Mouse (Mus musculus) spleen, embryonic (tissue): ENCODE data around the gene Nhsl1.
"Not testable (repeated sequence)": the region's sequence is repeated elsewhere in the genome, so short reads cannot be mapped to it uniquely, and the experiment has no call there.

Experiments
- CTCF ChIA-PET: fragments of 350-600 bp; sonication (Branson Sonifier 250); formaldehyde crosslinking; loops from one replicate; lab custom pipeline; 2022; lab: Charles Lee

Gene Nhsl1

DNA sequence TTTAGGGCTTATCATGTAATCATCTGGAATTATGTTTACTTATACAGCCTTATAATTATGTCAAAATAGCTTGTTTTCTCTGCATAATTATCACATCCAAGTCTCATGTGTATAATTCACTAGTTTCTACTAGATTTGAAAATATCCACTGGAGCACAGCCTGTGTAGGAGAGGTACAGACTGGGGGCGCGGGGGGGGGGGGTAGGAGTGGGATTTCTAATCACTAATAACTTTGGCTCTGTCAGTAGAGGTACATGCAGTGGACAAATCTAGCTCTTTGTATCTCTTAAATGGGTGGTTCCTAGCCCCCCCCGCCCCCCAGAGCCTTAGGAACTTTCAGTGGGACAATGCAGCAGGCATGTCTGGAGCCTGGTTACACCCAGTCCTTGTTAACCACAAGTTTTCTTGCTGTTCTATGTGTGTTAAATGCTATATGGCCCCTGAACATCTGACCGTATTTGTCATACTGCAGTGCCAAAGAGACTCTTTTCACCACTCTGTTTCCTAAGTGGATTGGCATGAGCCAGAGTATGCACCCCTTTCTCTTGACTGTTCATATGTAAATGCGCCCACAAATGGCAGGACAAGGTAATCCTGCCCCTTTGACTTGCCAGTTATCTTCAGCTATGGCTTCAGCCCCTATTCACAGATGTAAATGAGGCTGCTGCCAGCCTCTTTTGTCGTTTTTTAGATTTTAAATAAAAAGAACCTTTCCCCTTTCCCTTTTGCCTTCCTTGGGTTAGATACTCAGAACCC is 127.0 kb downstream of the Nhsl1 start:
- CTCF ChIA-PET: interaction anchor here (0.7 kb wide), 1 partner anchor 492 kb away, joined by 3 read pairs; no protein-coding TSS in a partner anchor

DNA sequence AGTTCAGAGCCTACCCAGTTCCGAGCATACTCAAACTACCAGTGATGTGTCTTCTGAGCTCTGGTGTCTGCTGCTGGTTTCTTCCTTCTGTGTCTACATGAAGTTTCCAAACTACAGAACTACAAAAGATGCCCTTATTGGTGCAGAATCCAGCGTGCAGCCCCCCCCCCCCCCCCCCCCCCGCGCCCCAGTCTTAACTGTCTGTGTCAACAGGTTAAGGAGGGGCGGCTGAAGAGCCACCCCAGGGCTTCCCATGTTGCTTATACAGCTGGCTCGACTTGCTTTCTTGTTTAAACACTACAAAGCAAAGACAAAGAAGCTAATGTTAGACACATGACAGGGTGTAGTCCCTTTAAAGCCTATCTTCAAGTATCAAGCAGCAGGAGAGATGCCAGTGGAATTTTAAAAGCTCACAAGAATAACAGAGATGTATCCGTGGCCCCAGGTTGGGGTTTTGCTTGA is 127.6 kb downstream of the Nhsl1 start:
- CTCF ChIA-PET: interaction anchor here (0.6 to 0.7 kb wide), 2 partner anchors 493 to 1246 kb away, joined by 3 read pairs; no protein-coding TSS in a partner anchor

DNA sequence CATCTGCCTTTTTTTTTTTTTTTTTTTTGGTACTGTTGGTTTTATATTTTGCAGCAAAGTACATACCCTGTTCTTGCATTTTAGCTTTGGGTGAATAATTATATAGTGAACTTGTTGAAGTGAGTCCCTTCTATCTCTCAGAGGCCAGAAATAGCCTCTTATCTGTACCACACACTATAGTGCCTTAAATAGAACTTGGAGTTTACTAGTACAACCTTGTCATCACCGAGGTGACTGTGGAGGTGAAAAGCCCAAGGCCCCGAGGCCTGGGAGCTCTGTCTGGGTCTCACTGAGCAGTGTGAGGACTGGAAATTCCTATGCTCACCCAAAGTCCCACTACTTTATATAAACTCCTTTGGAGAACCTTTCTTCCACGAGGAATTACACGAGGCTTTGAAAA is 128.5 kb downstream of the Nhsl1 start:
- CTCF ChIA-PET: interaction anchor here (0.6 kb wide), 1 partner anchor 1245 kb away, joined by 3 read pairs; no protein-coding TSS in a partner anchor

DNA sequence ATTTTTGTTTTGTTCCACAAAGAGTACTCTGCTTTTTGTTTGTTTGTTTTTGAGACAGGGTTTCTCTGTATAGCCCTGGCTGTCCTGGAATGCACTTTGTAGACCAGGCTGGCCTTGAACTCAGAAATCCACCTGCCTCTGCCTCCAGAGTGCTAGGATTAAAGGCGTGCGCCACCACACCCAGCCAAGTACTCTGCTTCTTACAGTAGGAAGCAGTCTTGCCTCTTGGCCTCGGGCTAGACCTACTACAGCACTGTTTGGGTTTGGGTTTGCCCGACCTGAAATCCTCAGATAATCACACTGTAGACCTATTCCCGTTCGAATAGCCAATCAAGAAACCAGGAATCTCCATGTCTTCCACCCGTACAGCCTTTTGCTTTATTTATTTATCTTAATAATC is 130.1 kb downstream of the Nhsl1 start:
- CTCF ChIA-PET: not testable (repeated sequence)

DNA sequence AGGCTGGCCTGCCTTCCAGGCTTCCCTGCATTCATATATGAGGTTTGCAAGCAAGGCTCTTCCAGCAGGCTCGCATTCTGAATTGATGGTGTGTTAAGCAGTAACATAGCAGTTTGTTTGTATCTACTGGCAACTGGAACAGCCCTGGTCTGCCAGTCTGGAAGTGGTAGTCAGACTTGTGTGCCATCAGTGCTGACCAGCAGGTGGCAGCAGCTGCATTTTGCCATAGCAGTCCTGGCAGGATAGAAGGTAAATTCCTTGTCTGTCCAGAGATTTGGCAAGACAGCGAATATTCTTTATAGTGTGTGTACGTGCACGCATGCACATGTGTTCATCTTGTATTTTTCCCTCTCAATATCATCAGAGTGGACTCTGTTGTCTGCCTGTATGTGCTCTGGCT is 134.6 kb downstream of the Nhsl1 start:
- CTCF ChIA-PET: no interaction called here

DNA sequence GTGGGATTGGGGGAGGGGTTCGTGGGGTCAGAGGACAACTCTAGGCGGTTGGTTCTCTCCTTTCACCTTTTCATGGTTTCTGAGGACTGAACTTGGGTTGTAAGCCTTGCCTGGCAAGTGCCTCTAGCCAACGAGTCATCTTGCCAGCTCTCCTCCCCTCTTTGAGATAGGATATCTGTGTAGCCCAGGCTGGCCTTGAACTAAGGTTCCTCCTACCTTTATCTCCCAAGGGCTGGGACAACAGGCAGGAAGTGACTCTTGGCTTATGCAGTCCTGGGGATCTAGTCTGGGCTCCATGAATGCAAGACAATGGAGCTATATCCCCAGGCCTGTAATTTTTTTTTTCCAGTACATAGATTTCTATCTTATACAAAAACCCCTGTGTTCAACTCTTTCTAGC is 135.4 kb downstream of the Nhsl1 start:
- CTCF ChIA-PET: no interaction called here

DNA sequence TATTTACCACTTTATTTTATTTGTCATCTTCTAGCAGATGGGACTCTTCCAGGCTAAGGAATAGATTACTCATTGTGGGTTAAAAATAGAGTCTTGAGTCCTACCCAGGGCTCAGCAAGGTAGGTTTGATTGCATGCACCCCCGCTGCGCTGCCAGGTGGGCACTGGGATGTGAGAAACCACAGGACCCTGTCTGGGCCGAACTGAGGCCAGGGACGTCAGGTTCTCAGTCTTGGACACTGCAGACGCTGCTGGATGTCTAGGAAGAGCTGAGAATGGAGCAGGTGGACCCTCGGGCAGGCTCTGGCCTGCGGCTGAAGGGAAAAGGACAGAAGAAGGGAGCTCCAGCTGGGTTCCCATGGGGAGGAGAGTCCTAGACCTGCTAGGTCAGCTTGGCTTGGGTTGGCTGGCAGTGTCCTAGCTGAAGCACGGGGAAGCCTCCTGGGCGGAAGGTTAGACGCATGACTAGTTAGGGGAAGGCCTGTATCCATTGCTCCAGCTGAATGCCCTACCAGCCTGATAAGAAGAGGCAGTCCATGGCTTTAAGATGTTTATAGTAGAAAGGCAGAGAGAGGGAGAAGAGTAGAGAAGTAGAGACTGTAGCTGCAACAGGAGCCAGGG is 136.6 kb downstream of the Nhsl1 start:
- CTCF ChIA-PET: no interaction called here

DNA sequence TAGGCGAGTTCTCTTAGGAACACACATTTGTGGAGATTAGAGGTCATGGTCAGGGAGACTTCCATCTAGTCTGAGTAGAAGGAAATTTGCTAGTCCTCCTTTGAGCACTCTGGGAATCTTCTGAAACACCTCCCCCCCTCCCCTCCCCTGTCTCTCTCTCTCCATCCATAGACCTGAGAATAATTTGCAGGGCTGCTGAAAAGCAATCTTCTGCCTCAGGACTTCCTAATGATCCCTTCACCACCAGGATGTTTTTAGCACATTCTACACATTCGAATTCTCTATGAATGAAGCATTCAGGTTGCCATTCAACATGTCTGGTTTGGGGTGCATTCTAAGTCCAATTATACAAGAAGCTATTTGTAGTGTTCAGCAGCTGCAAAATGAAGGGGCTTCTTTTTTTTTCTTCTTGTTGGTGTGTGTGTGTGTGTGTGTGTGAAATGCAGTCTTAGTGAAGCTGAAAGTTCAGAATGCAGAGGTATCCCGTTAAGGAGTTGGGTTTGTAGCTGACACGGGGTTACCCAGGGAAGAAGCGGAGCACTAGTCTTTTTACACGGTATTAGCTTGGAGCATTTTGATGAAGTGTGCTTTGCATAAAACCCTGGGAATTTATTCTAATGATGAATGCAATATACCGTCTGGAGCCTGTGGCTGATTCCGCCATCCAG is 139.2 kb downstream of the Nhsl1 start:
- CTCF ChIA-PET: no interaction called here

DNA sequence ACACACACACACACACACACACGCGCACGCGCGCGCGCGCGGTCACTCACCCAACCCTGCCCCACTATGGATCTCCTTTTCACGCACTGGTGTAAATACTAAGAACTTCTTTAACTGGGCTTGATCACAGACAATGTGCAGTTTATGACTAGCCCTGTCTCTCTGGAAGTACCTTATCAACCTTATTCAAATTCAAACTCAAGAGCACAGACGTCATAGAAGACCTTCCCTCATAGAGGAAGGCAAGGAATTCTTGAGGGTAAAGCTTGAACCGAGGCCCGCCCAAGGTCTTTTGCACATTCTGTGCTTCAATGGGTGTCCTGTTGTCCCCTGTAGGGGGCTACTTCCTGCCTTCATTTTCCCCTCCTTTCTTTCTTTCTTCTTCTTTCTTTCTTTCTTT is 142.6 kb downstream of the Nhsl1 start:
- CTCF ChIA-PET: no interaction called here

DNA sequence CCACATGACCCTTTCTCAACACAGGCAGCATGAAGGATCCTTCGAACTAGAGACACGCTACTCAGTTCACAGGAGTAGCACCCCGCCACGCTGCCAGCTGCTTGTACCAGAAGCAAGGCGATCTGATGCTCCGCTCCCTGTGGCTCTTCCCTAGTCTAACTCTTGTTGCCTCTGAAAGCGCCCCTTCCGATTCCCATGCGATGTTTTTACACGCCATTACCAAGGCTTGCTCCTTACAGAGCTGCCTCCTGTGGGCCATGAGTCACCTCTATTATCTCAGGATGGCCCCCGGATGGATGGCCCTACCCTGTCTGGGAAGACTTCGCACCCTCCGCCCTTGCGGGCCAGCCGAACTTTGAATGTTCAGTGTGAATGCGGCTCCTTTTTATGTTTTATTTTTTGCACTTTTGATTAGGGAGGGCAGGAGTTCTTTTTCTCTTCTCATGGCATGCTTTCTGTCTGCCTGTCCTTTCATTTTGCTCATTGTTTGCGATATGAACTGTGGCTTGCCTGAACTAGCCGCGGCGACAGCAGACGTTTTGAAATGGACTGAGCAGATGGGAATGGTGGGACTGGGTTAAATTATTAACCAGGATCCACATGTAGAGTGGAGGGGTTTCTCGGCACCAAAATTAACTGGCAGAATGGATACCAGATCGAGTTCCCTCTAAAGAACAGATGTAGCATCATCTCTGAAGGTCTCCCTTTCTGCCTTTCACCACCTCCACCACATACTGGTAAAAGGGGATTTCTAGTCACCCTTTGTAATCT is 144.5 kb downstream of the Nhsl1 start:
- CTCF ChIA-PET: no interaction called here

DNA sequence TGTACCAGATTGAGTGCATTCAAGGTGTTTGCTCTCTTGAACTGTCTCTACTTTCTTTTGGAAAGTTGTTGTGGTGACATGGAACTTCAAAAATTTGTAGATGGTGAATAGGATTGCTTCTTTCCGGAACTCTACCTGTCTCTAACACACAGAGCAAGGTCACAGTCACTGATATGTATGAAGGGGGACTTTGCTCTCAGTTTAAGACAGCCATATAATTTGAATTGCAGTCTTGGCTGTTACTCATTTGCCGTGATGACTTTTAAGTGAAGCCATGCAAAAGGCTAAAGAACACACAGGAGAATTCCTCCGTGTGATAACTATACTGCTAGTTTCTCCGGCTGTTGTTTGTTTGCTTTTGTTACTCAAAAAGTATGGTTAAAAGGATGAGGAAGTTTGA is 149.6 kb downstream of the Nhsl1 start:
- CTCF ChIA-PET: interaction anchor here (0.6 kb wide), 1 partner anchor 29 kb away, joined by 4 read pairs; no protein-coding TSS in a partner anchor

DNA sequence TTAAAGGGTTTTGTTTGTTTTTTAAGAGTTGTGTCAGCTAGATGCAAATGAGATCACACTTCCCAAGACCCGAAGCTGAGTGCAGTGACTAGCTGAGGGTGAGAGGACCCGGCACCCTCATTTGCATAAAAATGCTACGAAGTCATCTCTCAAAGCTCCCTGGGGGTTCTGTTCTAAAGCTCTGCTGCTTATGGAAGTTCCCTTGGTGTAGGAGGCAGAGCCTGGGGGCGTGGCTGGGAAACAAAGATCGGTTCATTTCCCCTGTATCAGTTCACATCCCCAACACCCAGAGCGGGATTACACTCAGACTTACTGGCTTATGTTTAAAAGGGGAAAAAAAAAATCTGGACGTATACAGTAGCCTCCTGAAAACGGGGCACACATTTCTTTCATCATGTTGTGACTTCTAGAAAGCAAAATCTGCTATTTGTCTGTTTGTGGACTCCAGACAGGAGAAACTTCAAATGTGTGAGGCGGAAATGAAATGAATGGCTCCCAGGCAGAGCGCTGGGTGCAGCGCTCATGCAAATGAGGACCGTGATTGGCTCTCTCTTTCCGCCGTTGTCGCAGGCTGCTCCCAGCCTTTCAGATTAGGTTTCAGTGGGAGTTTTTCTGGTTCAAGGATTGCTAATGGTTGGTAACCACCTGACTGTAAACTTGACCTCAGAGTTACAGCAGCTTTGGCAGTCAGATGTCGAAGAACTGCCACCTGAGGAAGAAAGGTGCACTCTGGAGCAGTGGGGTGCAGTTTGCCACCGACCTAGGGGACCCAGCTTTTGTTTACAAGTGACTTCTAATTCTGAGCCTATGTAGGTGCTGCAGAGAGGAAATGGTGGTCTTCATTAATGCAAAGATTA is 150.7 kb downstream of the Nhsl1 start:
- CTCF ChIA-PET: no interaction called here

DNA sequence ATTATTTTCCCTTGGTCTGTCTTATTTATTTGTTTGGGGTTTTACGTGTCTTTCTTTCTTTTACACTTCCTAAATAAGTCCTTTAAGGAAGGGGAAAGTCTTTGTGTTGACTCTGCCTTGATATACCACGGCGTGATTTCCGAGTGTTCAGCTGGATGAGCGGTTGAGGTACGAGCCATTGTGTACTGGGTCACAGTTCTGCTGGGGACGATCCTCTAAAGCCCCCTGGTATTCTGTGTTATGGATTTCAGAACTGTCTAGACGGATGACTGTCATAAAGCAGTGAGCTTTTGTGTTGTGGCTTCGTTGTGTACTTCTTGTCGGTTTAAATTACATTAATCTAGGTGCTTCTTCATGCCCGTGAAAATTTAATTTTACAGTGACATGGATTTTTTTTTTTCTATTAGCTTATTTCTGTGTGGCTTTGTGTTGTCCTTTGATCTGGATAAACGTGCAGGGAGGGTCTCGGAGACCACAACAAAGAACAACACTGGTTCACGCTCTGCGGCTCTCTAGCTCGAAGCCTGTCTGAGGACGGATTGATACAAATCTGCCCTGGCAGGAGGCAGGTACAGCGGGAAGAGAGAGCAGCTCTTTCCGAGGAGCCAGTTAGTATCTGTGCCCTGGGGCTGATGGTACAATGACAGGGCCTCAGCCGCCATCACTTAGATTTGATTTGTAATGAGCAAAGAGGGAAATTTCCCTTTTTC is 151.7 kb downstream of the Nhsl1 start:
- CTCF ChIA-PET: no interaction called here

DNA sequence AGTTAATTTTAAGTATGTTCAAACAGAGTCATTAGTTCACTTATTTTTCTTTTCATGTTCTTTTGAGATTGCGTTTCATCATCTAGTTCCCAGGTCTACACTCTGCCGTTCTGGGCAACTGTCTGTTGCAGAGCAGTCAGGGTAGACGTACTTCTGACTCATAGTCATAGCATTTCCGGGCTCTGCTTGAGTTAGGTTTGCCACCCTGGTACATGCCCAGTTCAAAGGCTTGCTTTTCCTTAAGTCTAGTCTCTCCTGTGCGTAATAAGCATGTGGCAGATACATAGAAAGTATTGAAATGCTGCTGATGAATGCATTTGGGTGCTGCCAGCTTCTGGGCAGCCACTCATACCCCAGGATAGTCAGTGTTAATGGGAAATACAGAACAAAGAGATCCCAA is 152.9 kb downstream of the Nhsl1 start:
- CTCF ChIA-PET: no interaction called here

DNA sequence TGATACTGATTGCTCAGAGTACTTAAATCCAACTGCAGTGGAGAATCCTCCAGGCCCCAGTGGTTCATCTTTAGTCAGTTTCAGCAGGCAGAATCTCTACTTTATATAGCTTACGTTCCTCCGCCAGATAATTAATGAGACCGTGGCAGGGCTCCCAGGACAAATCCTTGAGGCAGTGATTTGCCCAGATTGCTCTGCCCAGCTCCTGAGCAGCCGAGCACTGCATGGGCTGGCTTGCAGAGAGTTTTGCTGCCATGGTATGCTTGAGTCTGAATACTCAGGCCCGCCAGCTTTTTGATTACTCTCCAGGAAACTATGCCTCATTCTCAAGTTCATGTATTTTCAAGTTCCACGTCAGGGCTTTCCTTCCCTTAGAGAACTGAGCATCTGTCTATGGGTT is 156.3 kb downstream of the Nhsl1 start:
- CTCF ChIA-PET: no interaction called here

DNA sequence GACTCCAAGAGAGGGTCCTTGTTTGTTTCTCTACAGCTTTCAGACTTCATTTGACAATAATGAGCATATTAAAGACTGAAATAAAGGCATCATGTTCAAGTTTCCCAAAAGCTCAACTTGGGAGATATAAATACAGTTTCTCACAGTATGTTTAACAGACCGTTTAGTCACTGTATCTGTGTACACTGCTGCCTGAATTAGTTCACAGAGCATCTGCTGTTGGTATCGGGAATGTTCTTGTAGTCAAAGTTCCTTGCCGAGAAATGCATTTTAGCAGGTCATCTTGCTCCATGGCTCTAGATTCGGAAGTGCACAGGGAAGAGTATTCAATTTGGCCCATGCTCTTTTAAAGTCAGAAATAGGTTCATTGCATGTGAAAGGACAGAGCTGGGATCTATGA is 159.5 kb downstream of the Nhsl1 start:
- CTCF ChIA-PET: no interaction called here

DNA sequence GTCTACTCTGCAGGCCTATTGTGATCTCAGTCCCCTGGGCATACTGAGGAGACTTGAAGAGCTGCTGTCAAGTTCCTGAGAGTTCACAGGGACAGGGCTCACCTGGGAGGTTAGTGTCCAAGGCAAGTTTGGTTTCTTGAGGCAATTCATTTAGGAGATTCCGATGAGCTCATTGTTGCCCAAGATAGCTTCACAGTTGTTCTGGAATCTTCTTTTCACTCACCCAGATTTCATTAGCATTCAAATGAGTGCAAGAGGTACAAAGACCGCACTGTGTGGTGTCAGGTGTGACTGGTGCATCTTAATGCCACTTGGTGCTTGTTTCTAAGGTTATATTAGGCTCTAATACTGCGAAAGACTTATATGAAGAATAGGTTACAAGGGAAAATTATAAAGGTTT is 160.5 kb downstream of the Nhsl1 start:
- CTCF ChIA-PET: no interaction called here

DNA sequence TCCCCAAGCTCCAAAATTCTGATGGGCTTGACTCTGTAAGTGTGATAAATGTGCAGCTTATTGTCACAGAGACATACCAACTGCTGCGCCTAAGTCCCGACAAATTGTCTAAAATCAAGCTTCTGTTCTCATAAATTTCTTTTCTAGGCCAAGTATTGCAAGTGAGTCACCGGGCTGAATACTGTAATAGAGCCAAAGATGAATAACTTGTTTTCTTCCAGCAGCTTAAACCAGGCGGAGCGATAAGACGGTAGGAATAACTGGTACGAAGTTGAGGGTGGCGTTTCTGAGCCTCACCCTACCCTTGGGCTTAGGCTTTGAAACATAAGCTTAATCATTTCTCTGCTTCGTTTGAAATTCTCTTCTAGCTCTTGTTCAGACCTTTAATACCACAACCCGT is 162.1 kb downstream of the Nhsl1 start:
- CTCF ChIA-PET: no interaction called here

DNA sequence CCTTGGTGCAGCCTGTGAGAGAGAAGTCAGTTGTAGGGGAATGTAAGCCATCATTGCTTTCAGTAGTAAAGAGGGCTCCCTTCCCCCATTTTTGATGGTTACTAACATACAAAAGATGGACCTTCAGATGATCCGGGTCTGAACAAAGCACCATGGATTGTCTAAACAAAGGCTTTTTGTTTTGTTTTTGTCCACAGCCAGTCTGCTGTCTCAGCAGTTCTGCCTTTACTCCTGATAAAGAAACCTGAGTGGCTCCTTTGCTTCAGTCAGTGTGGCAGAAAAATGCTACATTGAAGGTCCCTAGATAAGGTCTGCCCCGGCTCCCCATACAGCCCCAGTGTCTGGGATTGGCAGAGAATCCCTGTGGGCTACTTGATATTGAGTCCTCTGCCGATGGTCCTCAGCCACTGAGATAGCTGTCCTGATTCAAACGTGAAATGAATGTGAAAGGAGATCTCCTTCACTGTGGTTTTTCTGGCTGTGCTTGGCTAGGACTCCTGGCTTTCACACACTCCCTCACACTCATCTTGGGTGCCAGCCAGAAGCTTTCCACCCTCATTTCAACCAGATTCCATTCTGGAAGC is 163.9 kb downstream of the Nhsl1 start:
- CTCF ChIA-PET: no interaction called here

DNA sequence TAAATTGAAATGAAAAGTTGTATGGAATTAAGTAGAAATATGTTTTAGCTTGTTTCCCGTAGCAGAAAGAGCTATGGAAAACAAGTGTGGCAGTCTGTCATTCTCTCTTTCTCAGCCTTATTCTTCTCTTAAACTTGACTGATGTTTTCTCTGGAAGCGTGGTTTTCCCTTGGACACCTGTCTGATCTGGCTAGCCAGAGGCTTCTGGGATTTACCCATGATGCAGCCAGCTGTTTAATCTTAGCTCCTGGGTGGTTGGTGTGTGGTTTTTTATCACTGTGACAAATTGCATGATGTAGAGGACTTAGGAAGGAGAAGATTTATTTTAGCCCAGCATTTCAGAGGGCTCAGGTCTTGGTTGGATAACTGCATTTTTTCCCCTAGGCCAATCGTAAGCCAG is 164.9 kb downstream of the Nhsl1 start:
- CTCF ChIA-PET: no interaction called here
